Mouse (Mus musculus) neural tube, embryonic 12.5 days (tissue): ENCODE results near the gene Farp1. TPM values are rescaled to one million over a fixed set of nuclear protein-coding genes. Genes with fewer than 3 reads are reported as not detected.
A peak's percentile ranks its signal among the peaks of the same experiment; 100 is the strongest.
"Not testable (repeated sequence)": the region's sequence is repeated elsewhere in the genome, so short reads cannot be mapped to it uniquely, and the experiment has no call there.

Experiments used
- ATAC-seq: fragments of 200-750 bp; cut with Nextera tagmentation; 2 replicates; pipeline ENCODE4 v1.8.0; 2017; ENCODE audit warnings: low read depth, mild to moderate bottlenecking, moderate TSS enrichment, moderate library complexity; ENCODE audit not compliant: low FRiP score
- H3K27ac ChIP-seq: fragments of 300-500 bp; sonication (generic); 2 replicates; pipeline ENCODE4 v1.5.1; 2016
- H3K27me3 ChIP-seq: fragments of 300-500 bp; sonication (generic); replicated peaks from 2 replicates; pipeline ENCODE4 v1.6.1; 2016; ENCODE audit warnings: mild to moderate bottlenecking
- H3K36me3 ChIP-seq: fragments of 300-500 bp; sonication (generic); 2 replicates; pipeline ENCODE4 v1.6.1; 2016; ENCODE audit warnings: mild to moderate bottlenecking
- H3K4me1 ChIP-seq: fragments of 300-500 bp; sonication (generic); 2 replicates; pipeline ENCODE4 v1.6.1; 2016
- H3K4me2 ChIP-seq: fragments of 300-500 bp; sonication (generic); replicated peaks from 2 replicates; pipeline ENCODE4 v1.6.1; 2016; ENCODE audit warnings: mild to moderate bottlenecking
- H3K4me3 ChIP-seq: fragments of 300-500 bp; sonication (generic); 2 replicates; pipeline ENCODE4 v1.5.1; 2016
- H3K9ac ChIP-seq: fragments of 300-500 bp; sonication (generic); 2 replicates; pipeline ENCODE4 v1.6.1; 2016; ENCODE audit warnings: mild to moderate bottlenecking
- H3K9me3 ChIP-seq: fragments of 300-500 bp; sonication (generic); 2 replicates; pipeline ENCODE4 v1.6.1; 2016; ENCODE audit warnings: mild to moderate bottlenecking
- WGBS: fragments of 180-500 bp; shearing (Covaris S2); methylation state at CpG from one replicate; pipeline ENCODE4 v1.1.7; 2016; 5-methylcytosine and 5-hydroxymethylcytosine counted together
- polyA plus RNA-seq: library from polyadenylated mRNA; unstranded; fragments of >200 nt; fragmentation: Nextera tagmentation; extraction: Ambion mirVana; gene quantifications from 2 replicates; pipeline ENCODE4 v1.2.1, GENCODE M21; 2016

The Farp1 gene
- polyA plus RNA-seq, 1 experiment from 2014 or later: 24.9 TPM

GRCm38 (mm10) chr14:121130351-121130750 is 95.4 kb downstream of the Farp1 start:
- not testable (repeated sequence) for H3K36me3 ChIP-seq, H3K4me2 ChIP-seq, H3K27ac ChIP-seq, H3K27me3 ChIP-seq, H3K9me3 ChIP-seq, H3K9ac ChIP-seq, ATAC-seq, H3K4me3 ChIP-seq
- peaks cover 13% of the 10 kb centered on the region for H3K4me1 ChIP-seq
- WGBS: 100% methylated on average over 1 of the region's 1 CpGs

GRCm38 (mm10) chr14:121134414-121134813 is 99.4 kb downstream of the Farp1 start:
- no peak for ATAC-seq
- Histone ChIP-seq H3K9me3 (no peaks in the 10 kb centered on the region), H3K4me1 (peaks cover 8% of the 10 kb centered on the region), H3K9ac (no peak overlapping the region), H3K27ac (no peak overlapping the region), H3K4me2 (no peak overlapping the region), H3K36me3 (no peaks in the 10 kb centered on the region), H3K4me3 (no peak overlapping the region), H3K27me3 (no peaks in the 10 kb centered on the region)
- WGBS: 56% methylated on average over 3 of the region's 3 CpGs

DNA sequence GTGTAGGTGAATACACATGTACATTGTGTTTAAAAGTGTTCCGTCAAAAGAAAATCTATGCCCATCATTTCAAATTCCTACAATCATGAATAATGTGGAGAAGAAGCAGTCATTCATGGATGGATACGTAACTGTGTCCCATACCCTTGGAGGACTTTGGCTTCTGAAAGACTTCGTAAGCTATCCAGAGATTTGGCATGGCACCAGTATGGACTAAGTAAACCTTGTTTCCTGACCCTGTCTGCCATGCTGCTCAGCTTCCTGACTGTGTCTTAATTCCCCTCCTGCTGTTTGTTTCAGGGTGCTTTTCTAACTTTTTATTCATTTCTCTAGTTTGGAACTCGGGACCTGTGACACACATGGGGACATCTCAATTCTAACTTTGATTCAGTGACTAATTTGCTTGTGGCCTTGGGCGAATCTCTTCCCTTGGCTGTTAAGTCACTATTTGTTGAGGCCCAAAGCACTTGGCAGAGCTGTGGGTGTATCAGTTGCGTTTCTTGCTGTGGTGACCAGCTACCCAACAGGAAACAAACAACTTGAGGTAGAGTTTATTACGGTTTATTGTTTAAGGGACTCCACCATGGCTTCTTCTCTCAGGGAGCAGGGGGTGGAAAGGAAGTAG is 108.9 kb downstream of the Farp1 start:
- no peaks in the 10 kb centered on the region for H3K36me3 ChIP-seq
- no peak for ATAC-seq
- H3K27me3 ChIP-seq: no peaks in the 10 kb centered on the region
- H3K4me1 ChIP-seq: peaks cover 3% of the 10 kb centered on the region
- H3K9me3 ChIP-seq: no peaks in the 10 kb centered on the region
- H3K9ac ChIP-seq: no peak overlapping the region
- no peak overlapping the region for H3K4me2 ChIP-seq
- WGBS: 82% methylated on average over 7 of the region's 7 CpGs
- no peak overlapping the region for H3K27ac ChIP-seq
- H3K4me3 ChIP-seq: no peak overlapping the region

GRCm38 (mm10) chr14:121144496-121144895 is 109.5 kb downstream of the Farp1 start:
- Histone ChIP-seq H3K4me2 (no peak overlapping the region), H3K4me1 (peaks cover 3% of the 10 kb centered on the region), H3K27me3 (no peaks in the 10 kb centered on the region), H3K9ac (no peak overlapping the region), H3K36me3 (no peaks in the 10 kb centered on the region), H3K27ac (no peak overlapping the region), H3K4me3 (no peak overlapping the region), H3K9me3 (no peaks in the 10 kb centered on the region)
- WGBS: 64% methylated on average over 2 of the region's 2 CpGs
- no peak for ATAC-seq

DNA sequence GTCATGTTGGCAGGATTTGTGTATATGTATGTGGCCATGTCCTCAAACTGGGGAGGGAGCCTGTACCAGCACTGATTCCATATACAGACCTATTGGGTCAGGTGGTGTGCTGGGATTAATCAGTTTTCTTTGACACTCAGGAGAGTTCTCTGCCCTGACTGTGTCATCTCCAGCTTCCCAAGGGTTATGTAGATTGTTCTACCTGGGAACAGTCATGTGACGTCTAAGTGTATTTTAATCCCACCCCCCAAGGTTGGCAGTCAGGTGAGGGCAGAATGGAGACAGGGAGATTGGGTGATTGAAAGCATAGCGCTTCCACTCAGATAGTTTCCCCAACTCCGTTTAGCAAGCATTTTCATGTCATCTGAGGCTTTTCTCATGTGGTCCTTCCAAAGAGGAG is 110.3 kb downstream of the Farp1 start:
- Histone ChIP-seq H3K9me3 (no peaks in the 10 kb centered on the region), H3K4me2 (no peak overlapping the region), H3K4me3 (no peak overlapping the region), H3K36me3 (no peaks in the 10 kb centered on the region), H3K4me1 (peaks cover 9% of the 10 kb centered on the region), H3K27me3 (no peaks in the 10 kb centered on the region), H3K27ac (no peak overlapping the region), H3K9ac (no peak overlapping the region)
- WGBS: 68% methylated on average over 3 of the region's 3 CpGs
- ATAC-seq: no peak

DNA sequence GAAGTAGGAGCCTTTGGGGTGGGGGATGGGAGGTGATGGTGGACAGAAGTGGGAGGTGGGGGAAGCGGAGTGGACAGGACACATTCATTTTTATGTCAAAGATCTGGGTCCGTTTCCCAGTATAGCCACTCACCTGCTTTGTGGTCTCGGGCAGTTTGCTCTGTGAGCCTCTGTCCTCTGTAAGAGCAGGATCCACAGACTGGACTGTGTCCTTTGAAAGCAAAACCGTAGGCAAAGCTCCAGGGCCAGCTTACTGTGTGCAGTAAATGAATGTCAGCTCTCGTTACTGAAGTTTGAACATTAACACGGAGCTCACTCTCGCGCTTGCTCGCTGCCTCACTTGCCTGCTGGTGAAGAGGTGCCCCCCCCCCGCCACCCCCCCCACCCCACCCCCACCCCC is 110.7 kb downstream of the Farp1 start:
- WGBS: 24% methylated on average over 10 of the region's 10 CpGs

GRCm38 (mm10) chr14:121146213-121146612 is 111.2 kb downstream of the Farp1 start:
- ATAC-seq: no peak
- peaks cover 14% of the 10 kb centered on the region for H3K4me1 ChIP-seq
- H3K9me3 ChIP-seq: no peaks in the 10 kb centered on the region
- H3K27me3 ChIP-seq: no peaks in the 10 kb centered on the region
- no peak overlapping the region for H3K9ac ChIP-seq
- H3K36me3 ChIP-seq: no peaks in the 10 kb centered on the region
- H3K4me3 ChIP-seq: no peak overlapping the region
- no peak overlapping the region for H3K4me2 ChIP-seq
- H3K27ac ChIP-seq: no peak overlapping the region
- 70% methylated on average over 7 of the region's 7 CpGs for WGBS

More for the DNA sequence above, 110.7 kb downstream of the Farp1 start:
- H3K36me3 ChIP-seq: no peaks in the 10 kb centered on the region
- peaks cover 10% of the 10 kb centered on the region for H3K4me1 ChIP-seq
- H3K27me3 ChIP-seq: no peaks in the 10 kb centered on the region
- no peak for ATAC-seq
- no peak overlapping the region for H3K4me3 ChIP-seq
- no peak overlapping the region for H3K4me2 ChIP-seq
- no peak overlapping the region for H3K9ac ChIP-seq
- no peak overlapping the region for H3K27ac ChIP-seq
- no peaks in the 10 kb centered on the region for H3K9me3 ChIP-seq

DNA sequence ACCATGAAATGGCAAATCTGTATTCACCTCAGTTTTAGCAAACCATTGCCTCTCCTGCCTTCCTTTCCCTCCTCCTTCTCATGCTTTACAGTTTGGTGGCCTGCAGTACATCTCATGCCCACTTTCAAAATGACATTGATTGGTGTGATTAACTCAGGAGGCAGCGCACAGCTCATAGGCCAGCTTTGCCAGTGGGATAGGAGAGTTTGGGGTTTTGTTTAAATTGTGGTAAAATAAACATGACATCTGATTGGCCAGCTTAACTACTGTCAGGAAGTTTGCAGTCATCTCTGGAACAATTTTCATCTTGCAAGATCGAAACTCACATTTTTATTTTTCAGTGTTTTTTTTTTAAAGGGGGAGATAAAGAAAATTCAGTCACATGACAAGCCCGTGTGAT is 112.0 kb downstream of the Farp1 start:
- 87% methylated on average over 3 of the region's 3 CpGs for whole genome bisulfite sequencing
- Histone ChIP-seq H3K9ac (no peak overlapping the region), H3K4me2 (no peak overlapping the region), H3K36me3 (no peaks in the 10 kb centered on the region), H3K4me3 (no peak overlapping the region), H3K27me3 (no peaks in the 10 kb centered on the region), H3K27ac (no peak overlapping the region), H3K9me3 (no peaks in the 10 kb centered on the region), H3K4me1 (peaks cover 16% of the 10 kb centered on the region)
- ATAC-seq: no peak

DNA sequence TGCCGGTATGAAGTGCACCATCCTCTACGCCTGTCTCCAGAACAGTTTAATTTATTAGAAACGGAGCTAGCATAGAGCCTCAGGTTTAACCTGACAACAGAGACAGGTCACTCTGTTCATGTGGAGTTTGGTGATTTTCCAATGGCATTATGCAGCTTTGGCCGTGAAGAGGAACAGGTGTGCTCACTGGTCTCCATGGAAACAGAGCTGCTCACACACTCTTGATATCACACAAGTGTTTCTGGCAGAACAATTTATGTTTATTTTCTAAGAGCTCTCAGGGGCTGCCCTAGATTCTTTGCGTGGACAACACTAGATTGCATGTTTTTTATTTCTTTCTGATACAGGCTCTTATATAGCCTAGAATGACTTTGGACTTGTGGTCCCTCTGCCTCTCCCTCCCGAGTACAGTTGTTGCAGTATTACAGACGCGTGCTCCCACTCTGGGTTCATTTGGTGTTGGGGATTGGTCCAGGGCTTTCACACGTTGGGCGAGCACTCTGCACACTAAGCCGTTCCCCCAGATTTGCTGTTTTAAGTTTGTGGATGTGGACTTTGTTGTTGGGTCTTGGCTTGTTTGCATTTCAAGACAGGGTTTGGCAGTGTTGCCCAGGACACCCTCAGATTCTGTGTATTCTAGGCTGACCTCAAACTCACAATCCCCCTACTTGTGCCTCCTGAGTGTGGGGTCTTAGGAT is 113.2 kb downstream of the Farp1 start:
- peaks cover 23% of the 10 kb centered on the region for H3K4me1 ChIP-seq
- no peak overlapping the region for H3K9ac ChIP-seq
- H3K4me3 ChIP-seq: no peak overlapping the region
- H3K27ac ChIP-seq: no peak overlapping the region
- no peak overlapping the region for H3K4me2 ChIP-seq
- H3K36me3 ChIP-seq: no peaks in the 10 kb centered on the region
- ATAC-seq: no peak
- no peaks in the 10 kb centered on the region for H3K9me3 ChIP-seq
- 85% methylated on average over 11 of the region's 11 CpGs for WGBS
- H3K27me3 ChIP-seq: no peaks in the 10 kb centered on the region

DNA sequence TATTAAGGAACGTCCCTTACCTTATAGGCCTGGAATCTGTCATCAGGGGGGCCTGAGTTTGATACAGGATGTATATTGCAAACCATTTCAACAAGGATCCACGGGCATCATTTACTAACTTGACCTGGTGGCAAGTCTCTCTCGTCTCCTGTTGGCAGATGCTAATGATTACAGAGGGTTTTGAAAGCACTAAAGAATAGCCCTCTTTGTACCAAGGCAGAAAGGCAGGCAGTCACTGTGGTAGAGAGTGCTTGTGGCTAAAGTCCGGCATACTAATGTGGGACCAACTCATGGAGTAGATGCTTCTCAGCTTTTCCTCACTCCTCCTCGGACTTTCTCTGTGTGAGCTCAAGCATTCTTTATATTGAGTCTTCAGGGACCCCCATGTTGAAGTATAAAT is 115.0 kb downstream of the Farp1 start:
- 63% methylated on average over 5 of the region's 5 CpGs for WGBS
- H3K27ac ChIP-seq: no peak overlapping the region
- no peaks in the 10 kb centered on the region for H3K36me3 ChIP-seq
- H3K9me3 ChIP-seq: no peaks in the 10 kb centered on the region
- ATAC-seq: no peak
- H3K4me3 ChIP-seq: no peak overlapping the region
- H3K9ac ChIP-seq: no peak overlapping the region
- H3K4me2 ChIP-seq: no peak overlapping the region
- no peaks in the 10 kb centered on the region for H3K27me3 ChIP-seq
- peaks cover 27% of the 10 kb centered on the region for H3K4me1 ChIP-seq

GRCm38 (mm10) chr14:121151837-121152236 is 116.8 kb downstream of the Farp1 start:
- Histone ChIP-seq H3K36me3 (no peaks in the 10 kb centered on the region), H3K4me1 (peaks cover 27% of the 10 kb centered on the region), H3K27me3 (no peaks in the 10 kb centered on the region), H3K4me3 (no peak overlapping the region), H3K4me2 (no peak overlapping the region), H3K9ac (no peak overlapping the region), H3K9me3 (no peaks in the 10 kb centered on the region), H3K27ac (no peak overlapping the region)
- ATAC-seq: no peak
- WGBS: 90% methylated on average over 10 of the region's 10 CpGs

GRCm38 (mm10) chr14:121152771-121153170 is 117.8 kb downstream of the Farp1 start:
- H3K4me1 ChIP-seq: peaks cover 27% of the 10 kb centered on the region
- no peaks in the 10 kb centered on the region for H3K36me3 ChIP-seq
- H3K4me3 ChIP-seq: no peak overlapping the region
- no peak for ATAC-seq
- no peaks in the 10 kb centered on the region for H3K27me3 ChIP-seq
- H3K27ac ChIP-seq: no peak overlapping the region
- no peak overlapping the region for H3K9ac ChIP-seq
- H3K4me2 ChIP-seq: no peak overlapping the region
- no peaks in the 10 kb centered on the region for H3K9me3 ChIP-seq
- 76% methylated on average over 6 of the region's 6 CpGs for WGBS

GRCm38 (mm10) chr14:121153260-121153659 is 118.3 kb downstream of the Farp1 start:
- Histone ChIP-seq H3K27ac (no peak overlapping the region), H3K36me3 (no peaks in the 10 kb centered on the region), H3K4me3 (no peak overlapping the region)

More at GRCm38 (mm10) chr14:121153260-121153659, 118.3 kb downstream of the Farp1 start:
- Histone ChIP-seq H3K9me3 (no peaks in the 10 kb centered on the region), H3K27me3 (no peaks in the 10 kb centered on the region), H3K9ac (no peak overlapping the region), H3K4me1 (peaks cover 24% of the 10 kb centered on the region; the same call in 1 of the 2 replicates), H3K4me2 (no peak overlapping the region)
- ATAC-seq: peak; percentile 51
- 26% methylated on average over 7 of the region's 7 CpGs for WGBS
